Mouse (Mus musculus): ENCODE measurements at regions not wholly inside any gene's neighbourhood (a gene's known extent, or its start where the extent isn't known, plus 50 kb on each side); places are given as distances from the start of the nearest gene placed in this dataset.

DNA sequence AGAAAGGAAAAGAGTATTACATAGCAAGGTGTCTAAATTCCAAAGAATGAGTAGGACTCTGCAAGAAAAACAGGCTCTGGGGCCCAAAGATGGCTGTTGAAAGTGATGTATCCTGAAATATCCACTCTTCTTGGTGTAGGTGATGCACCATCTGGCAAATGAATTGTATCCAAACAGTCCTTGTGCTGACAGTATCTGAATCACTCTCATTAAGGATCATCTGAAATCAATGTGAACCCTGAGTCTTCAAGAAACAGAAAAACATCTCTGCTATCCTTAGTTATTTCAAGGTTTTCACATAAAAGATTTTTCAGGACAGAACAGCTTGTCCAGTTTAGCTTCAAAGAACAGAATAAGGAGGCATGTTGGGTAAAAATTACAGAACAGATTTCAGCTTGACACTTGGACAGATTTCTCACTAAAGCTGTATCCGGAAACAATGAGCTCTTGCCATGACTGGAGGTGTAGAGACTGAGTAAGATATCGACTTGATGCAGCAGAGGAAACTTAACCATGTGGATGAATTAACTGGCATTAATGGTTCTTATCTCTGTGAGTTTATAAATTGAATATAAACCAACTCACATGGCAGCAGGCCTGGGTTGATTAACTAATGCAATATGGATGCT, 296.0 kb downstream of the Zpld1 start:
- WGBS: 82% methylated on average over 2 of the region's 2 CpGs
- no peak overlapping the region for H3K4me2 ChIP-seq (replicated peaks; ENCODE audit: low read depth, low read length)
- H3K27me3 ChIP-seq (ENCODE audit: insufficient read depth, low read length): no peaks in the 10 kb centered on the region
- H3K36me3 ChIP-seq (ENCODE audit: insufficient read depth, low read length): no peaks in the 10 kb centered on the region
- H3K9me3 ChIP-seq (ENCODE audit: low read length): no peaks in the 10 kb centered on the region
- no peak overlapping the region for H3K9ac ChIP-seq (replicated peaks; ENCODE audit: low read length)
- no peaks in the 10 kb centered on the region for H3K4me1 ChIP-seq (ENCODE audit: insufficient read depth, low read length)
- no peak overlapping the region for H3K4me3 ChIP-seq (ENCODE audit: low read length)
- H3K27ac ChIP-seq (ENCODE audit: low read length): no peak overlapping the region
- no peak for ATAC-seq (ENCODE audit: low FRiP score, low TSS enrichment)

DNA sequence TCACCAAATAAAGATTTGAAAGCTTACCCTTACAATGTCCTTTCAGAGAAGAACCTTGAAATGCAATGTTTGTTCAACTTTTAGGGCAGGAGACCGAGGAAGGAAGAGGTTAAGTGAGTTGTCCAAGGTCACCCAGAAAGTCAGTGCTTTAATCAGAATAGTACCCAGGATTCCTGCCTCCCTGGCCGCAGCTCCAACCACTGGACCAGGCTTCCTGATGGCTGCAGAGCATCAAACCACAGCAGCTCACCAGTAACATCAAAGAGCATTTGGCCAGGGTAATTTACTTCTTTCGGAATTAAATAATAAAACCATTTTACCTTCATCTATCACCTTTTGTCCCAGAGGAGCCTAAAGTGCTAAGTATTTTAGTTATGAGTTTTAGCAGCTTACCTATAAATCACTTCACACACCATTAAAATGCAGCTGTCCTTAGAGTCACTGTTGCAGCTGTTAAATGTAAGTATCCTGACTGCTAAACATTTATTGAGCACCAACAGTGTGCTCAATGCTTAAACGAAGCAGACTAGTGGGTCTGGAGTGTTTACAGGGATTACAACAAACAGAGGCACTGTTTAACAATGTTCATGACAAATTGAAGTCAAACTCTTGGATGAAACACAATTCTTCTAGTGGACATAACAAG, 306.1 kb downstream of the Zpld1 start:
- H3K27me3 ChIP-seq (ENCODE audit: insufficient read depth, low read length): no peaks in the 10 kb centered on the region
- H3K27ac ChIP-seq (ENCODE audit: low read length): no peak overlapping the region
- no peaks in the 10 kb centered on the region for H3K4me1 ChIP-seq (ENCODE audit: insufficient read depth, low read length)
- no peaks in the 10 kb centered on the region for H3K9me3 ChIP-seq (ENCODE audit: low read length)
- H3K36me3 ChIP-seq (ENCODE audit: insufficient read depth, low read length): no peaks in the 10 kb centered on the region
- no peak overlapping the region for H3K4me2 ChIP-seq (replicated peaks; ENCODE audit: low read depth, low read length)
- ATAC-seq (ENCODE audit: low FRiP score, low TSS enrichment): no peak
- H3K4me3 ChIP-seq (ENCODE audit: low read length): no peak overlapping the region
- no peak overlapping the region for H3K9ac ChIP-seq (replicated peaks; ENCODE audit: low read length)
- 13% methylated on average over 4 of the region's 4 CpGs for WGBS

DNA sequence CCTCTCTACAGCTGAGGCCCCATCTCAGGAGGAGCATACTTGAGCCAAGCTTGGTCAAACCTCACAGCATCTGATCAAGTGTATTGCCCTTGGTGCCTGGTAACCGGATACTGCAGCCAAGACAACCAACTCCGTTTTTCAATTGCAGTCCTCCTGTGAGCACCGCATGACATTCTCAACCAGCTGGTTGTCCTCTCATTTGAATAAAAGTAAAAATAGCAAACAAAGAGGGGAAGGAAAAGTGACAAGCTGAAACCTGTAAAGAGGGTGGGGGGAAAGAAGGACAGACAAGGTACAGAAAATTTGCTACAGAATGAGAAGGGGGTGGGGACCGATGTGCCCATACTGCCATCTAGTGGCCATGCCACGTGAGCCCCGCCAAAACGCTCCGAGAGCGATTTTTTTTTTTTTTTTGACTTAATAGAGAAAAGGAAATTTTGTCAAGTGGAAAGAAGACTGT, 314.0 kb downstream of the Zpld1 start:
- no peaks in the 10 kb centered on the region for H3K9me3 ChIP-seq (ENCODE audit: low read length)
- WGBS: 2% methylated on average over 9 of the region's 9 CpGs
- peak overlapping the region; percentile 44 for H3K4me2 ChIP-seq (replicated peaks; ENCODE audit: low read depth, low read length)
- no peak overlapping the region for H3K9ac ChIP-seq (replicated peaks; ENCODE audit: low read length)
- peak overlapping the region; percentile 15; the same call in 1 of the 2 replicates for H3K4me3 ChIP-seq (ENCODE audit: low read length)
- no peaks in the 10 kb centered on the region for H3K36me3 ChIP-seq (ENCODE audit: insufficient read depth, low read length)
- H3K4me1 ChIP-seq (ENCODE audit: insufficient read depth, low read length): no peaks in the 10 kb centered on the region
- no peaks in the 10 kb centered on the region for H3K27me3 ChIP-seq (ENCODE audit: insufficient read depth, low read length)
- H3K27ac ChIP-seq (ENCODE audit: low read length): no peak overlapping the region
- ATAC-seq (ENCODE audit: low FRiP score, low TSS enrichment): no peak; the same call in 1 of the 2 replicates

DNA sequence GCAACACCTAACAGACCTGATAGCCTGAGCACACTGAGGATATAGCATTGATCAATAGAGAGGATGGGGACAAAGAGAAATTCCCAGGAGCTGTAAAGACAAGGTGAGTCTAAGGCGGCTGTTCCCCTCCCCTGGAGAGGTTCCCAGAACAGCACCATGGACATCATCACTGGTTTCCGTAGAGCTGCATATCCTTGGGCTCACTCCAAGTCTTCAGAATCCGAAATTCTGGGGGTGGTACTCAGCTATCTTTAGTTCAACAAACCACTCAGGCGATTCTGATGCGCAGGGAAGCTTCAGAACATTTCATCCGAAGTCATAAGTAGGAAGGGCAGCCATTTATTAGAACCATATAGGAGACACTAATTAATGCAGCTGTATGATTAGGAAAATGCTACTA, 327.4 kb downstream of the Zpld1 start:
- Histone ChIP-seq H3K27ac (ENCODE audit: low read length) (no peak overlapping the region), H3K4me3 (ENCODE audit: low read length) (no peak overlapping the region), H3K27me3 (ENCODE audit: insufficient read depth, low read length) (no peaks in the 10 kb centered on the region), H3K4me1 (ENCODE audit: insufficient read depth, low read length) (no peaks in the 10 kb centered on the region), H3K36me3 (ENCODE audit: insufficient read depth, low read length) (no peaks in the 10 kb centered on the region), H3K9ac (replicated peaks; ENCODE audit: low read length) (no peak overlapping the region), H3K4me2 (replicated peaks; ENCODE audit: low read depth, low read length) (no peak overlapping the region), H3K9me3 (ENCODE audit: low read length) (peaks cover 6% of the 10 kb centered on the region)
- no peak for ATAC-seq (ENCODE audit: low FRiP score, low TSS enrichment)
- 84% methylated on average over 6 of the region's 6 CpGs for WGBS

GRCm38 (mm10) chr16:54943808-54944315, 353.9 kb downstream of the Zpld1 start:
- H3K4me1 ChIP-seq (ENCODE audit: insufficient read depth, low read length): no peaks in the 10 kb centered on the region
- no peaks in the 10 kb centered on the region for H3K9me3 ChIP-seq (ENCODE audit: low read length)
- H3K27ac ChIP-seq (ENCODE audit: low read length): no peak overlapping the region
- ATAC-seq (ENCODE audit: low FRiP score, low TSS enrichment): no peak
- WGBS: 86% methylated on average over 7 of the region's 7 CpGs
- H3K4me3 ChIP-seq (ENCODE audit: low read length): no peak overlapping the region
- H3K27me3 ChIP-seq (ENCODE audit: insufficient read depth, low read length): no peaks in the 10 kb centered on the region
- H3K36me3 ChIP-seq (ENCODE audit: insufficient read depth, low read length): no peaks in the 10 kb centered on the region
- H3K9ac ChIP-seq (replicated peaks; ENCODE audit: low read length): no peak overlapping the region
- H3K4me2 ChIP-seq (replicated peaks; ENCODE audit: low read depth, low read length): no peak overlapping the region

DNA sequence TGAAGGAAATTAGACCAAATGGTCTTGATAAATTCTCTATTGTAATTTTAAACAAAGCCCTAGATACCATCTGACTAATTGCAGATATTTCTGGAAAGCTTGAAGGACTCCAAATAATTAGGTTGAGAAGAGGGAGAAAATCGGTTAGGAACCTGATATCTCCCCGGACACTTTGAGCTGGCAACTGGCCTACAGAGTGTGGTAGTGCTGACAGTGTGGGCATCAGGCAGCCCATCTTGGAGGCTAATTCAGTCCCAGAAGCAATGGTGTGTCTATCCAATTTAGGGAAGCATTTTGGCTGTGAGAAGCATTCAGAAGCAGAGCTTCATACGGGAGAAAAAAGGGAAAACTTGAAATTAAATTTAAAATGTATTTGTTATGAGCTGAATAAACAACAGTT, 369.5 kb downstream of the Zpld1 start:
- H3K9ac ChIP-seq (replicated peaks; ENCODE audit: low read length): no peak overlapping the region
- H3K4me3 ChIP-seq (ENCODE audit: low read length): no peak overlapping the region
- H3K27ac ChIP-seq (ENCODE audit: low read length): no peak overlapping the region
- WGBS: 81% methylated on average over 3 of the region's 3 CpGs
- no peak for ATAC-seq (ENCODE audit: low FRiP score, low TSS enrichment)
- no peaks in the 10 kb centered on the region for H3K27me3 ChIP-seq (ENCODE audit: insufficient read depth, low read length)
- no peaks in the 10 kb centered on the region for H3K4me1 ChIP-seq (ENCODE audit: insufficient read depth, low read length)
- no peaks in the 10 kb centered on the region for H3K36me3 ChIP-seq (ENCODE audit: insufficient read depth, low read length)
- H3K4me2 ChIP-seq (replicated peaks; ENCODE audit: low read depth, low read length): no peak overlapping the region
- peaks cover 4% of the 10 kb centered on the region; the same call in 1 of the 2 replicates for H3K9me3 ChIP-seq (ENCODE audit: low read length)

DNA sequence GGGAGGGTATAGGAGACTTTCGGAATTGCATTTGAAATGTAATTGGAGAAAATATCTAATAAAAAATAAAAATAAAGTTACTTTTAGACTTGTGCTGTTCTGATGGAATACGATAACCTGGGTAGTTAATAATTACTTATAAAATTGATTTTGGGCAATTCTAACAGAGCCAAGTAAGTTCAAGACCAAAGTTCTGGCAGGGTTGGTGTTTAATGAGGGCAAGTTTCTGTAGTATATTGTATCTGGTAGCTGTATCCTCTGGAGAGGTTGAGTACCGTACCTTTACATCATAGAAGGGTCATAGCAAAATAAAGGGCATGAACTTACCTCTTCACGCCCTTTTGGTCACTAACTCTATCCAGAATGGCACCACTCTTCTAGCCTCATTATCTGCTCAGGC, 394.9 kb downstream of the Zpld1 start:
- H3K4me1 ChIP-seq (ENCODE audit: insufficient read depth, low read length): no peaks in the 10 kb centered on the region
- H3K27me3 ChIP-seq (ENCODE audit: insufficient read depth, low read length): no peaks in the 10 kb centered on the region
- no peak overlapping the region for H3K4me2 ChIP-seq (replicated peaks; ENCODE audit: low read depth, low read length)
- no peak overlapping the region for H3K27ac ChIP-seq (ENCODE audit: low read length)
- H3K9ac ChIP-seq (replicated peaks; ENCODE audit: low read length): no peak overlapping the region
- H3K4me3 ChIP-seq (ENCODE audit: low read length): no peak overlapping the region
- H3K9me3 ChIP-seq (ENCODE audit: low read length): no peaks in the 10 kb centered on the region
- no peak for ATAC-seq (ENCODE audit: low FRiP score, low TSS enrichment)
- 86% methylated on average over 4 of the region's 4 CpGs for WGBS
- H3K36me3 ChIP-seq (ENCODE audit: insufficient read depth, low read length): no peaks in the 10 kb centered on the region

DNA sequence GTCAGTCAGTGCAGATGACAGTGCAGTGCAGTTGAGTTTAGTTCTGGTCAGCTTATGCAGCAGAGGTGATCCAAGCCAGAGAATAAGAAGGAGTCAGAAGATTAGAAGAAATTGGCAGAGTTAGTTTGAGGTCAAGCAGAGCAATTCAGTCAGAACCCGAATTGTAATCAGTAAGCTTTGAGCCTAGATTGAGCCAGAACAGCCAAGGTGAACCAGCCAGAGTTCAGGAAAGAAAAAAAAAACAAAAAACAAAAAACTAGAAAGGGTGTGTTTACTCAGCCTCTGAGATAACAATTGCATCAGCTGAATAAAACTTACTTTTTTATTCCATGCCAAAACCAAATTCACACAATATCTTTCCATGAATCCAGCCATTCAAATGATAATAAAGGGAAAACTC, 396.3 kb downstream of the Zpld1 start:
- Histone ChIP-seq H3K27ac (ENCODE audit: low read length) (no peak overlapping the region), H3K4me3 (ENCODE audit: low read length) (no peak overlapping the region), H3K4me2 (replicated peaks; ENCODE audit: low read depth, low read length) (no peak overlapping the region), H3K9ac (replicated peaks; ENCODE audit: low read length) (no peak overlapping the region), H3K36me3 (ENCODE audit: insufficient read depth, low read length) (no peaks in the 10 kb centered on the region), H3K4me1 (ENCODE audit: insufficient read depth, low read length) (no peaks in the 10 kb centered on the region), H3K27me3 (ENCODE audit: insufficient read depth, low read length) (no peaks in the 10 kb centered on the region), H3K9me3 (ENCODE audit: low read length) (no peaks in the 10 kb centered on the region)
- ATAC-seq (ENCODE audit: low FRiP score, low TSS enrichment): no peak
- WGBS: 69% methylated on average over 1 of the region's 1 CpGs

DNA sequence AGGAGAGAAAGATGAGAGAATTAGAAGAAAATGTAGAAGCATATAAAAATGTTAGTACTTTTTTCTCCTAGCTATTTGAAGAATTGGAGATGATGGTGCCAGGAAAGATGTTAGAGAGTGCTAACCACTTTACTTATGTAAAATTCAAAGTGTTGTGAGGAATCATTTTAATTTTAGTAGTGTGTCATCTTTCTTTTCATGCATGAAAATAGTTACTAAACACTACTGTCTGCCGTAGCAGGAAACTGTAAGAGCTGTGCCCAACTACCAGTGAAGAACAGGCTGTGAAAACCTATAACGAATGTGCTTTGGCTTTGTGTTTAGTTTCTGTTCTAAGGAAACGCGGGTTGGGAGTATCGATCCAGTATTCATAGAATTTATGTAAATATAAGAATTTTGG, 403.1 kb downstream of the Zpld1 start:
- Histone ChIP-seq H3K9me3 (ENCODE audit: low read length) (no peaks in the 10 kb centered on the region), H3K36me3 (ENCODE audit: insufficient read depth, low read length) (no peaks in the 10 kb centered on the region), H3K27me3 (ENCODE audit: insufficient read depth, low read length) (no peaks in the 10 kb centered on the region), H3K4me2 (replicated peaks; ENCODE audit: low read depth, low read length) (no peak overlapping the region), H3K9ac (replicated peaks; ENCODE audit: low read length) (no peak overlapping the region), H3K4me3 (ENCODE audit: low read length) (no peak overlapping the region), H3K27ac (ENCODE audit: low read length) (no peak overlapping the region), H3K4me1 (ENCODE audit: insufficient read depth, low read length) (no peaks in the 10 kb centered on the region)
- no peak for ATAC-seq (ENCODE audit: low FRiP score, low TSS enrichment)
- WGBS: 89% methylated on average over 5 of the region's 5 CpGs

DNA sequence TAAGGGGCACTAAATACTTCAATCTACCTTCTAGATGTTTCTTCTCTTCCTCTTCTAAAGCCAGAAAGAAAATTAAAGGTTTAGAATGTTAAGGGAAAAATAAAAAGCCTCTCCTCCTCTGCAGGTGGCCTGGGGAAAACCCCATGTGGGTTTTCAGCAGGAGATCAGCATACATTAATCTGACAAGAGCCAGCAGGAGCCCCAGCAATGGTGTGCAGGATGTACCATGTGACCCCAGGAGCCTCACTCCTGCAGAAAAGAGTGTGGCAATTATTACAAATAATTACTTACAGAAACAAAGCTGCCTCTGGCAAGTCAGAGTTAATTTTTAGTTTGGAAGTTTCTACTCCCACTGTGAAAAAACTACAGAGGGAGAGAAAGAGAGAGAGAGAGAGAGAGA, 440.4 kb downstream of the Zpld1 start:
- Histone ChIP-seq H3K9ac (replicated peaks; ENCODE audit: low read length) (no peak overlapping the region), H3K27ac (ENCODE audit: low read length) (no peak overlapping the region), H3K36me3 (ENCODE audit: insufficient read depth, low read length) (no peaks in the 10 kb centered on the region), H3K9me3 (ENCODE audit: low read length) (no peaks in the 10 kb centered on the region), H3K27me3 (ENCODE audit: insufficient read depth, low read length) (no peaks in the 10 kb centered on the region), H3K4me2 (replicated peaks; ENCODE audit: low read depth, low read length) (no peak overlapping the region), H3K4me3 (ENCODE audit: low read length) (no peak overlapping the region), H3K4me1 (ENCODE audit: insufficient read depth, low read length) (no peaks in the 10 kb centered on the region)
- ATAC-seq (ENCODE audit: low FRiP score, low TSS enrichment): peak; percentile 54; the same call in 1 of the 2 replicates

Data from kidney, embryonic 16.5 days (tissue).